Mouse (Mus musculus) testis, adult 2 months (tissue): ENCODE measurements around the gene Hnmt. TPM values are rescaled to one million over a fixed set of nuclear protein-coding genes. Genes with fewer than 3 reads are reported as not detected.
"Not testable (repeated sequence)": the region's sequence is repeated elsewhere in the genome, so short reads cannot be mapped to it uniquely, and the experiment has no call there.

Source experiments
- H3K27ac ChIP-seq: fragments of 200-500 bp; 2 replicates; pipeline ENCODE4 v1.5.1; 2012; ENCODE audit warnings: low read depth, low read length; ENCODE audit not compliant: control insufficient read depth, insufficient read depth
- H3K27me3 ChIP-seq: fragments of 200-500 bp; 2 replicates; pipeline ENCODE4 v1.6.1; 2012; ENCODE audit warnings: mild to moderate bottlenecking, low read length, moderate library complexity; ENCODE audit not compliant: control insufficient read depth, insufficient read depth
- H3K36me3 ChIP-seq: fragments of 200-500 bp; 2 replicates; pipeline ENCODE4 v1.6.1; 2012; ENCODE audit warnings: mild to moderate bottlenecking, low read length; ENCODE audit not compliant: control insufficient read depth, insufficient read depth
- H3K4me1 ChIP-seq: fragments of 200-500 bp; 2 replicates; pipeline ENCODE4 v1.6.1; 2012; ENCODE audit warnings: low read length; ENCODE audit not compliant: control insufficient read depth, insufficient read depth
- H3K4me3 ChIP-seq: fragments of 200-500 bp; 2 replicates; pipeline ENCODE4 v1.5.1; 2012; ENCODE audit warnings: low read depth, mild to moderate bottlenecking, low read length, moderate library complexity, mixed read lengths; ENCODE audit not compliant: control insufficient read depth
- CTCF ChIP-seq: fragments of 200-500 bp; IDR thresholded peaks from 2 replicates; pipeline ENCODE4 v1.5.1; 2012; ENCODE audit warnings: low read depth, mild to moderate bottlenecking, inconsistent platforms, low read length, moderate library complexity; ENCODE audit not compliant: control insufficient read depth, insufficient read depth, insufficient replicate concordance
- POLR2A ChIP-seq: fragments of 200-500 bp; IDR thresholded peaks from 2 replicates; pipeline ENCODE4 v1.6.1; 2012; ENCODE audit warnings: low read depth, mild to moderate bottlenecking, inconsistent platforms, low read length, moderate library complexity; ENCODE audit not compliant: control insufficient read depth
- polyA plus RNA-seq: library from polyadenylated mRNA; depleted of rRNA; stranded (reverse); fragments of >200 nt; gene quantifications from 2 replicates; pipeline ENCODE4 v1.2.3, GENCODE M21; 2012

Hnmt gene
- polyA plus RNA-seq, 1 experiment = 0.31 TPM

DNA sequence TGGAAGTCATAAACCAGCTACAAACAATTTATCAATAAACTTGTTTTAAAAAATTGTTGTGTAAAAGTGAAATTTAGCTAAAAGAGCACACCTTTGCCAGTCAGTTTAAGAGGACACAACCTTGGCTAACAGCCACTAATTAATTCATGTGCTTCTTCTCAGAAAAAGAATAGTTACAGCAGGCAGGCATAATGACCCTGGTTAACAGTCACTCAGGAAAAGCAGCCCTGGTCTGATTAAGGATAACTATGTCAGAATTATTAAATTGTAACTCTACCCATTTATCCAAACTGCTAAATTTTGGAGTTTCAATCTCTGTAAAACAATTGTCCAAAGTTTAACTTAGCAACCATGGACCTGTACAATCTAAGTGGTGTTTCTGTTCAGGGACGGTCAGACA is 8.7 kb downstream of the Hnmt start:
- no peaks in the 10 kb centered on the region for H3K36me3 ChIP-seq
- no peaks in the 10 kb centered on the region for H3K4me1 ChIP-seq
- TF ChIP-seq CTCF (no peak), POLR2A (no peak)
- no peaks in the 10 kb centered on the region for H3K27me3 ChIP-seq
- no peak overlapping the region for H3K4me3 ChIP-seq
- no peak overlapping the region for H3K27ac ChIP-seq

DNA sequence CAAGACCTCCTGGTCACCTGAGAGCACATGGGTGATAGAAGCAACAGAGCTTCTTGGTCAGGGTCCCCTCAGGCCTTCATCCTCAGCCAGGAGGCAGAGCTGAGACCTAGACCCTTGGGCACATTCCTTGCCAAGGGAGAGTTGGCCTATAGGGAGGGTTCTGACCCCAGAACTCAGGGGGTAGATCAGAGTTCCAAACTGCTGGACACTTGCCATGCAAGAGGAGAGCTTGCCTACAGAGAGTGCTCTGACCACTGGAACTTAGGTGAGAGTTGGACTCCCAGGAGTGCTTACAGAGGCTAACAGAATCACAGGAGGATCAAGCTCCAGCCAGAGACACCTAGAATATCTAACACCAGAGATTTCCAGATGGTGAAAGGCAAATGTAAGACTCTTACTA is 29.8 kb downstream of the Hnmt start:
- H3K27me3 ChIP-seq, H3K27ac ChIP-seq, H3K4me1 ChIP-seq, H3K36me3 ChIP-seq, H3K4me3 ChIP-seq: not testable (repeated sequence)

- Histone ChIP-seq H3K27me3 (no peaks in the 10 kb centered on the region), H3K27ac (no peak overlapping the region), H3K4me3 (no peak overlapping the region), H3K36me3 (no peaks in the 10 kb centered on the region), H3K4me1 (no peaks in the 10 kb centered on the region)
- TF ChIP-seq CTCF = no peak
- TF ChIP-seq POLR2A = no peak
These were observed 30.2 kb downstream of the Hnmt start for GRCm38 (mm10) chr2:24018966-24019365.

DNA sequence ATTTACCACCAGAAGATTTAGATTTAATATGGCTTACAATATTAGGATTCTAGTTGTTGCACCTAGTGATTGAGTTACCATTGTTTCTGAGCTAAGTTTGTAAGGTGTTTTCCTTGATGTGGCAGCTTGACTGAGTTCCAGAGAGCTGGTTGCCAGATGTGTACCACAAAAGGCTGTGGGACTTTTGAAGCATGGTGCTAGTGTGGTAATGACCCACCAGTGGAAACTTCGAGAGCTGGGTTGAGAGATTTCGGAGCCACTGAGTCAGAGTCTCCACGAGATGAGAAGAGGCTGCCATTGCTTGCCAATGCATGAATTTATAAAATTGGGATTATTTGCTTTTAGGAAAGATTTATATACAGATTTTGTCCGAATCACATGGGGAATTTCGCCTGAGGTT is 34.2 kb downstream of the Hnmt start:
- Histone ChIP-seq H3K27me3 (no peaks in the 10 kb centered on the region), H3K36me3 (no peaks in the 10 kb centered on the region), H3K4me3 (no peak overlapping the region), H3K4me1 (no peaks in the 10 kb centered on the region), H3K27ac (no peak overlapping the region)
- TF ChIP-seq CTCF (no peak), POLR2A (no peak)

DNA sequence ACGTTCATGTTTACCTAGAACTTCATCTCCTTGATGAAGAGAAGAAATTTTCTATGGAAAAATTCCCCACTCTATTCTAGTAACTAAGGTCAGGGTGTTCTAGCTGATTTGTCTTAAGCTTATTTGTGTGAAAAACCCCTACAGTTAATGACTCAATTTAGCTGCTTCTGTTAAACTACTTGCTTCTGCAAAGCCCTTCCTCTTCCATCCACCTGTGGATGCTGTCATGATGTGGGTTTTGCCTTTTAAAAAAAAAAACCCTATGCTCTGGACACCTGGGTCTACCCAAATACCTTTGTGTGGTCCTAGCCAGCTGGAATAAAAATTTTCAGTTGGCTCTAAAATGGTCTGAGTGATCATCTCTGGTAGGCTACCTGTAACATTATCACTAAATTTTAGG is 49.9 kb downstream of the Hnmt start:
- no peak for TF ChIP-seq CTCF
- no peak for TF ChIP-seq POLR2A
- no peak overlapping the region for H3K27ac ChIP-seq
- no peaks in the 10 kb centered on the region for H3K27me3 ChIP-seq
- H3K4me1 ChIP-seq = no peaks in the 10 kb centered on the region
- H3K36me3 ChIP-seq = no peaks in the 10 kb centered on the region
- H3K4me3 ChIP-seq = no peak overlapping the region

DNA sequence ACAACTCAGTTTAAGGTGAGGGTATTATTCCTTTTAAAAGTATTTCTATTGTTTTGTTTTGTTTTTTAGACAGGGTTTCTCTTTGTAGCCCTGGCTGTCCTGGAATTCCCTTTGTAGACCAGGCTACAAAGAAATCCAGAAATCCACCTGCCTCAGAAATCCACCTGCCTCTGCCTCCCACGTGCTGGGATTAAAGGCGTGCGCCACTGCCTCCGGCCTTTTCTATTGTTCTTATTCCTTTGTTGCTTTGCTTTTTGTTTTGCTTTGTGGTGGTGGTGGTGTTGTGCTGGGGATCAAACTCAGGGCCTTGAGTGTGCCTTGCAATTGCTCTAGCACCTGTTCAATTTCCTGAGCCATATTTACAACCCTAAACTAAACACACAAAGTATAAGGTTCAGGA is 50.4 kb downstream of the Hnmt start:
- Histone ChIP-seq H3K27me3 (no peaks in the 10 kb centered on the region), H3K27ac (no peak overlapping the region), H3K4me3 (no peak overlapping the region), H3K4me1 (no peaks in the 10 kb centered on the region), H3K36me3 (no peaks in the 10 kb centered on the region)
- no peak for TF ChIP-seq CTCF
- TF ChIP-seq POLR2A = no peak

DNA sequence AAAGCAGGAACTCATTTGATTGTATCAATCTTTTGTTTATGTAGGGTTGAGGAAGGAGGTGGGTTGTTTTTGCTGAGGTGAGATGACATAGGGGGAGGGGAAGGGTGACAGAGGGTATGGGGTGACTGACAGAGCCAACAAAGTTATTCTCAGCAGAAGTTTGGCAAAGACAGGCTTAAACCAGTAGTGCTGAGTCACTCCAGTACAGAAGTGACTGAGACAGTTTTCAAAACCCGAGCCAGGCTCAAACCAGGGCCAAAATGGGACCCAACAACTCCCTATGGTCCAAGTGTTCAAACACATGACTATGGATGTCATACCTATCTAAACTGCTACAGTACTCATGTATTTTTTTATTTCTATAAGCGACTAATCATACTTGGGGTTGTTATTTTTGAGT is 52.4 kb downstream of the Hnmt start:
- Histone ChIP-seq H3K4me1 (no peaks in the 10 kb centered on the region), H3K36me3 (no peaks in the 10 kb centered on the region), H3K27me3 (no peaks in the 10 kb centered on the region), H3K27ac (no peak overlapping the region), H3K4me3 (no peak overlapping the region)
- TF ChIP-seq POLR2A (no peak), CTCF (no peak)

GRCm38 (mm10) chr2:23990034-23990573 is 59.1 kb downstream of the Hnmt start:
- H3K27me3 ChIP-seq, H3K36me3 ChIP-seq, H3K4me3 ChIP-seq, H3K27ac ChIP-seq, H3K4me1 ChIP-seq: not testable (repeated sequence)
